In the genomic region with DNA sequence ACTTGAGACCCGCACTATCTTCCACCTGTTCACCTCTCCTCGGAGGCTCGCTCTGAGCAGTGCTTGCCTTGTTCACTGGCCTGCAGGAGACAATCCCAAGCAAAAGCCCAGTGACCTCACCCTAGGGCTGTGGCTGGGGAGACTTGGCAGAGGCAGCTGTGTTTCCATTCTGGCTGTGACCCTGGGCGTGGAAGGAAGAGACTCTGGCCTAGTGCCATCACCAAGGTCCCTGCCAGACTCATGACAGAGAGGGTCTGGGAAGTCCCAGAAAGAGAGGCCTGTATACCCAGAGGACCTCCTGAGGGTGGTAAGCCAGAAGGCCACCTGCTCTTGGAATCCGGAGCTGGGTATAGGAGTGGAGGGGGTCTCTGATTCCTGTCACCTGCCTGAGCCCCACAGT, we compare ENCODE assay signal across 8 mouse cellular contexts.
DNase-seq lines count a peak whose midpoint lies in the region; ATAC-seq and TF ChIP-seq lines count a peak whose summit lies in the region.

No protein-coding gene starts in this region.

- no peak overlapping the region for H3K9ac ChIP-seq in heart, embryonic 13.5 days
- no peak overlapping the region for H3K9ac ChIP-seq in limb, embryonic 14.5 days (ENCODE audit: low read depth, low read length, severe bottlenecking)

- no peak for TF ChIP-seq CTCF in left cerebral cortex, adult 2 months (IDR thresholded peaks at IDR 0.05)

- no peak overlapping the region for H3K4me2 ChIP-seq in heart, embryonic 13.5 days
- no peak overlapping the region for H3K4me2 ChIP-seq in limb, embryonic 14.5 days (replicated peaks; ENCODE audit: low read depth, low read length, severe bottlenecking)

- H3K27me3 ChIP-seq in heart, embryonic 13.5 days (replicated peaks): no peaks in the 10 kb centered on the region; the same call in 1 of the 2 replicates
- H3K27me3 ChIP-seq in limb, embryonic 14.5 days (ENCODE audit: control insufficient read depth, insufficient read depth, low read length): no peaks in the 10 kb centered on the region

- H3K36me3 ChIP-seq in heart, embryonic 13.5 days: no peaks in the 10 kb centered on the region
- no peaks in the 10 kb centered on the region for H3K36me3 ChIP-seq in limb, embryonic 14.5 days (ENCODE audit: control insufficient read depth, insufficient read depth, low read length)

- peak overlapping the region; percentile 93 for H3K27ac ChIP-seq in left cerebral cortex, adult 2 months
- peak overlapping the region; percentile 46; the same call in 1 of the 2 replicates for H3K27ac ChIP-seq in heart, embryonic 13.5 days (replicated peaks)
- H3K27ac ChIP-seq in limb, embryonic 14.5 days (replicated peaks; ENCODE audit: low read depth, low read length): peak overlapping the region; percentile 50

- ATAC-seq in heart, embryonic 13.5 days (ENCODE audit: extremely low read depth, insufficient number of reproducible peaks, low FRiP score, low TSS enrichment): peak; percentile 32
- no peak for ATAC-seq in limb, embryonic 14.5 days (ENCODE audit: low FRiP score, low read depth)
- no peak for ATAC-seq in erythroblast, adult 5-6 weeks (replicated peaks; ENCODE audit: low FRiP score, poor library complexity, severe bottlenecking)

- DNase-seq in left cerebral cortex, adult 2 months (ENCODE audit: extremely low spot score in 1 of 2, low spot score in 2 of 2): no peak
- DNase-seq in left cerebral cortex, adult 8-10 months (ENCODE audit: low spot score in 2 of 2): no peak
- peak; percentile 94 for DNase-seq in adrenal gland, adult 2 months
- peak; percentile 43 for DNase-seq in limb, embryonic 14.5 days (ENCODE audit: low spot score)
- peak; percentile 91 for DNase-seq in skeletal muscle tissue, adult 2 months (ENCODE audit: low read depth, low spot score)
- no peak for DNase-seq in right cerebral cortex, postnatal 36 days (ENCODE audit: low spot score in 2 of 2)

- intact Hi-C loops in left cerebral cortex, adult 2 months (cut with DNase I): loop anchor here (2.0 to 5.0 kb wide), 2 partner anchors 15 to 74 kb away; no protein-coding TSS in a partner anchor

- no peak overlapping the region for H3K4me3 ChIP-seq in left cerebral cortex, adult 2 months
- H3K4me3 ChIP-seq in heart, embryonic 13.5 days: no peak overlapping the region
- H3K4me3 ChIP-seq in limb, embryonic 14.5 days (replicated peaks; ENCODE audit: low read length): no peak overlapping the region

- no peaks in the 10 kb centered on the region for H3K9me3 ChIP-seq in heart, embryonic 13.5 days
- no peaks in the 10 kb centered on the region for H3K9me3 ChIP-seq in limb, embryonic 14.5 days (ENCODE audit: control insufficient read depth, low read length)

- TF ChIP-seq POLR2A in limb, embryonic 14.5 days (IDR thresholded peaks at IDR 0.05; ENCODE audit: borderline replicate concordance, extremely low read depth, insufficient read depth, insufficient read length): no peak

- 54% methylated on average over 5 of the region's 5 CpGs for WGBS in heart, embryonic 13.5 days
- WGBS in limb, embryonic 14.5 days: 77% methylated on average over 5 of the region's 5 CpGs

- peaks cover 21% of the 10 kb centered on the region for H3K4me1 ChIP-seq in heart, embryonic 13.5 days
- H3K4me1 ChIP-seq in limb, embryonic 14.5 days (ENCODE audit: control insufficient read depth, insufficient read depth, low read length): peaks cover 18% of the 10 kb centered on the region

Comparison
In these comparisons a context has a peak if more than half of its experiments do, and no peak if none do; other contexts are left out.
1. DNase-seq: peak in adrenal gland, adult 2 months (single experiment), limb, embryonic 14.5 days (single experiment) and skeletal muscle tissue, adult 2 months (single experiment); none in left cerebral cortex, adult 2 months (0 of 2), left cerebral cortex, adult 8-10 months (0 of 2) and right cerebral cortex, postnatal 36 days (0 of 2).
2. Peak in every context shown above with its lines, with median percentiles within 50 percentile points of each other: H3K27ac ChIP-seq.